Mouse (Mus musculus) liver, embryonic 16.5 days (tissue): ENCODE data around the gene Tmem43. TPM values are rescaled to one million over a fixed set of nuclear protein-coding genes. Genes with fewer than 3 reads are reported as not detected.

Source experiments
- ATAC-seq: fragments of 200-750 bp; cut with Nextera tagmentation; 2 replicates; pipeline ENCODE4 v1.8.0; 2017; ENCODE audit warnings: low read depth, mild to moderate bottlenecking, moderate number of reproducible peaks, moderate library complexity
- H3K27ac ChIP-seq: fragments of 300-500 bp; sonication (generic); 2 replicates; pipeline ENCODE4 v1.5.1; 2014; ENCODE audit warnings: mild to moderate bottlenecking, low read length
- H3K27me3 ChIP-seq: fragments of 300-500 bp; sonication (generic); 2 replicates; pipeline ENCODE4 v1.6.1; 2014; ENCODE audit warnings: low read depth, low read length, mixed read lengths; ENCODE audit not compliant: control insufficient read depth, insufficient read depth
- H3K36me3 ChIP-seq: fragments of 300-500 bp; sonication (generic); 2 replicates; pipeline ENCODE4 v1.6.1; 2014; ENCODE audit warnings: mild to moderate bottlenecking; ENCODE audit not compliant: control insufficient read depth, insufficient read depth
- H3K4me1 ChIP-seq: fragments of 300-500 bp; sonication (generic); 2 replicates; pipeline ENCODE4 v1.6.1; 2014; ENCODE audit warnings: low read depth, low read length, mixed read lengths; ENCODE audit not compliant: control insufficient read depth
- H3K4me2 ChIP-seq: fragments of 300-500 bp; sonication (generic); 2 replicates; pipeline ENCODE4 v1.6.1; 2014; ENCODE audit warnings: low read depth, low read length, mixed read lengths
- H3K4me3 ChIP-seq: fragments of 300-500 bp; sonication (generic); 2 replicates; pipeline ENCODE4 v1.5.1; 2014; ENCODE audit warnings: low read depth, mild to moderate bottlenecking, low read length
- H3K9ac ChIP-seq: fragments of 300-500 bp; sonication (generic); 2 replicates; pipeline ENCODE4 v1.6.1; 2014; ENCODE audit warnings: low read depth, low read length
- H3K9me3 ChIP-seq: fragments of 300-500 bp; sonication (generic); replicated peaks from 2 replicates; pipeline ENCODE4 v1.6.1; 2016; ENCODE audit warnings: low read length; ENCODE audit not compliant: control insufficient read depth
- WGBS: fragments of 180-500 bp; shearing (Covaris S2); extraction: QIAGEN DNeasy Blood & Tissue Kit; methylation state at CpG from one replicate; pipeline ENCODE4 v1.1.7; 2014; ENCODE audit not compliant: insufficient replicate concordance; 5-methylcytosine and 5-hydroxymethylcytosine counted together
- polyA plus RNA-seq: library from polyadenylated mRNA; unstranded; fragments of >200 nt; fragmentation: Nextera tagmentation; extraction: Ambion mirVana; gene quantifications from 2 replicates; pipeline ENCODE4 v1.2.1, GENCODE M21; 2015

Gene Tmem43
- 10.6 and 12.1 TPM in 2 replicates for polyA plus RNA-seq

DNA sequence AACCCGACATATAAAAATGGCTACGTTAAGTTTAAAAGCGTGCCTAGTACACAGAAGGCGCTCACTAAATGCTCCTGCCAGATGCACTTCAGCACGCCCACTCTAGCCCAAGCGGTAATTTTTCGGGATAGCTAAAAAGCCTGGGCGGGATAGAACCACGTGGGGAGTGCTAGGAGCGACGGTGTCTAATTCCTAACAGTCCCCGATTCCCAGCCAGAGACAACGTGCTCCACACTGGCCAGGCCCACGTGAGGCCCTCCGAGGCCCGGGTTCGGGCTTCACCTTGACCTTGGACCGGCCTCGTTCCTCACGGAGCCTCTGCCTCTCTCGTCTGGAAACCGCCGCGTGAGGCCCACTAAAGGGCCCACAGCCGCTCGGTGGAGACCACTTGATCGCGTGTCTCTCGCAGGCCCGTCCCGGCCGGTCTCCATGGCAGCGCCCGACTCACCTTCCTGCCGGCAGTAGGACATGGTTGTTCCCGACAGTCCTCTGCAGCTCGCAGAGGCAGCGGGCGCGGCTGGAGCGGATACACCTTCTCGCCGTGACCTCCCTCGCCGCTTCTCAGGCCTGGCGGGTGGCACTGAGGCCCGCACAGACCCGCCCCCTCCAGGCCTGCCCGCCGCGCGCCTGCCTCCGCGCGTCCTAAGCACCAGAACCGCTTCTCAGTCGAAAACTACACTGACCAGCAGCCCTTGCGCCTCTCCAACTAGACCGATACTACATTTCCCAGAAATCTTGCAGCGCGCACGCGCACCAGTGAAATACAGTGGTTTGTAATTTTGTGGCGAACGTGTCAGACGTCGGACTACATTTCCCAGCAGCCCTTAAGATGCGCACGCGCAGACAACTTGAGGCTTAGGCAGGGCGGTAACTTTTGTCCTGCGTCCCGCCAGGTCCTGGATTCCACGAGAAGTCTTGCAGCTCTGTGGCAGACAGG, at the start of gene Tmem43, which contains the start of gene Chchd4:
Gene Tmem43 (plus strand): TSS at position 836 of the 937 bp plus-strand sequence.
Gene Chchd4 (minus strand): TSS at position 679 of the 937 bp plus-strand sequence.
- under 1% methylated on average over 73 of the region's 74 CpGs for WGBS
- Histone ChIP-seq H3K4me3 (peak within 1 kb of the TSS; percentile 88), H3K36me3 (peaks cover under 1% of the 10 kb centered on the region; the same call in 1 of the 2 replicates), H3K27me3 (no peaks in the 10 kb centered on the region), H3K4me2 (peak within 1 kb of the TSS; percentile 96), H3K9me3 (no peaks in the 10 kb centered on the region), H3K9ac (peak within 1 kb of the TSS; percentile 85), H3K27ac (peak within 1 kb of the TSS; percentile 78), H3K4me1 (peaks cover 28% of the 10 kb centered on the region)
- ATAC-seq, result peak; percentile 98

- Histone ChIP-seq H3K4me1 (no peaks in the 10 kb centered on the region), H3K4me2 (no peak overlapping the region), H3K4me3 (no peak overlapping the region), H3K27me3 (no peaks in the 10 kb centered on the region), H3K27ac (no peak overlapping the region), H3K36me3 (no peaks in the 10 kb centered on the region), H3K9me3 (no peaks in the 10 kb centered on the region), H3K9ac (no peak overlapping the region)
- 54% methylated on average over 4 of the region's 4 CpGs for WGBS
- no peak for ATAC-seq
Measured at GRCm38 (mm10) chr6:91424151-91424550, 49.4 kb upstream of the Tmem43 start.

GRCm38 (mm10) chr6:91440474-91441144, 32.9 kb upstream of the Tmem43 start:
- 2% methylated on average over 30 of the region's 30 CpGs for WGBS
- peak; percentile 95 for ATAC-seq
- H3K9ac ChIP-seq, result peak overlapping the region; percentile 56
- H3K36me3 ChIP-seq, result no peaks in the 10 kb centered on the region
- H3K9me3 ChIP-seq, result no peaks in the 10 kb centered on the region
- peaks cover 5% of the 10 kb centered on the region; the same call in 1 of the 2 replicates for H3K4me1 ChIP-seq
- peak overlapping the region; percentile 60 for H3K27ac ChIP-seq
- peak overlapping the region; percentile 71 for H3K4me3 ChIP-seq
- H3K27me3 ChIP-seq, result peaks cover 3% of the 10 kb centered on the region
- H3K4me2 ChIP-seq, result peak overlapping the region; percentile 88

DNA sequence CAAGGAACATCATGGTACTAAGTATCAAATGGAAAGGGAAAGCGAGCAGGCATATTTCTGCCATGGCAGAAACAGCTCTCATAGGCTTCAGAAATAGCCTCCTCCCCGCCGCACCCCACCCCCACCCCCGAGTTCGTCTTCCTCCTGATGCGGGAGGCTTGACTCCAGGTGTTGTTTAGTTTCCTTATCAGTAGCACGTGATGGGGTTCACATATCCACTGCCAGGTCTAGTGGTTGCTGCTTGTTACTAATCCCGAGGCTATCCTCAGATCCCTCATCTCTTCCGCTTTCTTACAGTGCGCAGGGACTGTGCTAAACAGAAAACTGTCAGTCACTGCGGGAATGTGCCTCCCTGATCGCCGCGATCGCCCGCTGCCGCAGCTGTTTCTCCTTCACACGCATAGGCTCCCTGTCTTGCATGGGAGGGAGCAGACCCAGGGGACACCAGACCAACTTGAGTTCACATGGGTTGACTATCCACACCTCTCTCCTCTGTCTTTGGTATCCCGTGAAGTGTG, 32.3 kb upstream of the Tmem43 start:
- H3K36me3 ChIP-seq, result no peaks in the 10 kb centered on the region
- no peaks in the 10 kb centered on the region for H3K9me3 ChIP-seq
- peak overlapping the region; percentile 71 for H3K4me3 ChIP-seq
- peaks cover 3% of the 10 kb centered on the region for H3K27me3 ChIP-seq
- peak overlapping the region; percentile 88 for H3K4me2 ChIP-seq
- H3K9ac ChIP-seq, result peak overlapping the region; percentile 56
- peak; percentile 52 for ATAC-seq
- peak overlapping the region; percentile 60; the same call in 1 of the 2 replicates for H3K27ac ChIP-seq
- H3K4me1 ChIP-seq, result peaks cover 5% of the 10 kb centered on the region; the same call in 1 of the 2 replicates
- 1% methylated on average over 19 of the region's 19 CpGs for WGBS

DNA sequence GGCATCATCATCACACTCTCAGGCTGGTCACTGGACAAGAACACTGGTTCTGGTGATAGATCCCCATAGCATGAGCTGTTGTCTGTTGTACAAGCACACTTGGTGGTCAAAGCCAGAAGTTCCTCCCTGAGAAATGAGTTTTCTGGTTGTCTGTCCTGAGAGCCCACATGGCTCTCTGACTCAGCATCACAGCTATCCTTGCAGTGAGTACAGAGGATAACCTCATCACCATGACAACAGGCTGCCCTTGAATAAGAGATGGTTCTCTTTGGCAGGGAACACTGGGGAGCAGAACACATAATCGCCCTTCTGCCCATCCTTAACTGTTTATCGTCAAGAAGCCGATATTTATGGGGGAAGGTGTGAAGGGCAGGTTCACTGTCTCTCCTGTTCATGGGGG, 28.2 kb upstream of the Tmem43 start:
- WGBS, result 56% methylated on average over 3 of the region's 3 CpGs
- H3K4me1 ChIP-seq, result peaks cover 5% of the 10 kb centered on the region; the same call in 1 of the 2 replicates

DNA sequence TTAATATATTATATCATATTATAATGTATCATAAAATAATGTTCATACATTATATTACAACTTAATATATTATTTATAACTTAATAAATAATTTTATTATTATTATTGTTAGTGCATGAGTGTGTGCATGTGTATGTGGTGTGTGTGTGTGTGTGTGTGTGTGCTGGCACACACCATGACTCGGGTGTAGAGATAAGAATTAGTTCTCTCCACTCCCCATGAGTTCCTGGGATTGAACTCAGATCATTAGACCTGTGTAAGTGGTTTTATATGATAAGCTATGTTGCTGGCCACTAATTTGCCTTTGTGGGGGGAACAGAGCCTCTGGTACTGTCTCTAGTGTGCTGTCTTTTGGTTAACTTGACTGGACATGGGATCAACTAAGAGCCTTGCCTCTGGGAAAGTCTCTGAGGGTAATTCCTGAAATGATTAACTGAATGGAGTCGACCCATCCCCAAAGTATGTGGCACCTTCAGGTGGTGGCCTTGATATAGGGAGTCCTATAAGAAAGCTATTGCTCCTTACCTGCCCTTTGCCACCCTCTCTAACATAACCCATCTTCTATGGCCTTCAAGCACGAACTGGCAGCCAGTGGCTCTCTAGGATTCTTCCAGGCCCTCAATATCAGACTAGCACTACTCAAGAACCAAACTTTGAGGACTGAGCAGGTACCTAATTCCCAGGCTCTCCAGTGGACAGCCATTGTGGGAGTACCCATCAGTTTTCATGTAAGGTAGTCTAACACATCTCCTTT, 23.9 kb upstream of the Tmem43 start:
- H3K27ac ChIP-seq, result no peak overlapping the region
- WGBS, result 37% methylated on average over 3 of the region's 3 CpGs
- H3K4me3 ChIP-seq, result no peak overlapping the region
- H3K9ac ChIP-seq, result no peak overlapping the region
- H3K9me3 ChIP-seq, result no peaks in the 10 kb centered on the region
- no peak for ATAC-seq
- H3K27me3 ChIP-seq, result no peaks in the 10 kb centered on the region; the same call in 1 of the 2 replicates
- no peaks in the 10 kb centered on the region for H3K36me3 ChIP-seq
- no peaks in the 10 kb centered on the region; the same call in 1 of the 2 replicates for H3K4me1 ChIP-seq
- no peak overlapping the region for H3K4me2 ChIP-seq

More for the DNA sequence above, 28.2 kb upstream of the Tmem43 start:
- H3K27me3 ChIP-seq, result no peaks in the 10 kb centered on the region; the same call in 1 of the 2 replicates
- H3K36me3 ChIP-seq, result no peaks in the 10 kb centered on the region
- H3K4me2 ChIP-seq, result no peak overlapping the region
- H3K4me3 ChIP-seq, result no peak overlapping the region
- no peak for ATAC-seq
- no peaks in the 10 kb centered on the region for H3K9me3 ChIP-seq
- H3K27ac ChIP-seq, result no peak overlapping the region
- H3K9ac ChIP-seq, result no peak overlapping the region

GRCm38 (mm10) chr6:91452056-91452455, 21.4 kb upstream of the Tmem43 start:
- Histone ChIP-seq H3K27me3 (no peaks in the 10 kb centered on the region), H3K4me3 (no peak overlapping the region), H3K4me1 (no peaks in the 10 kb centered on the region; the same call in 1 of the 2 replicates), H3K4me2 (no peak overlapping the region), H3K36me3 (no peaks in the 10 kb centered on the region), H3K27ac (no peak overlapping the region), H3K9ac (no peak overlapping the region), H3K9me3 (no peaks in the 10 kb centered on the region)
- 36% methylated on average over 1 of the region's 1 CpGs for WGBS
- no peak for ATAC-seq

DNA sequence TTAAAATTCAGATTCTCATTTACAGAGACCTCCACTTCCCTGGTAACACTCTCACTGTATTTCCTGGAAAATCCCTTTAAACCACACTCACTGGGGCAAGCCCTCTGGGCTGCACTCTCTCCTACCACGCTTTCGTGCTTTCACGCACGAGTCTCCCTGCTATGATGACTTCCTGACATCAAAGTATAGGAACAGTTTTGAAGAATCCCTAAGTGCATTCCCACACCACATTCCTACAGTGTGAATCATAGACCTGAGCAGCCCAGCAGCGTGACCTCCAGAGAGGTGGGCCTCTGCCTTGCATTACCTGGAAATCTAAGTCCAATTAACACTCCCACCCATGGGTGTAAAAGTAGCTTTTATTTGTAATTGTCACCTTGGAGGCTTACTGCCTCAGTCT, 19.0 kb upstream of the Tmem43 start:
- ATAC-seq, result no peak
- WGBS, result 53% methylated on average over 5 of the region's 5 CpGs
- Histone ChIP-seq H3K4me3 (no peak overlapping the region), H3K9ac (no peak overlapping the region), H3K4me2 (no peak overlapping the region), H3K27me3 (no peaks in the 10 kb centered on the region), H3K9me3 (no peaks in the 10 kb centered on the region), H3K27ac (no peak overlapping the region), H3K36me3 (no peaks in the 10 kb centered on the region), H3K4me1 (no peaks in the 10 kb centered on the region; the same call in 1 of the 2 replicates)
